Mouse (Mus musculus) bone marrow macrophage, adult 2 months (primary cell): ENCODE results near the gene Pitpnm3. TPM values are rescaled to one million over a fixed set of nuclear protein-coding genes. Genes with fewer than 3 reads are reported as not detected.

Experiments
- H3K27ac ChIP-seq: 2 replicates; pipeline ENCODE4 v1.5.1; 2012; ENCODE audit warnings: low read depth, low read length; ENCODE audit not compliant: insufficient read depth
- H3K4me1 ChIP-seq: 2 replicates; pipeline ENCODE4 v1.6.1; 2012; ENCODE audit warnings: low read length; ENCODE audit not compliant: control insufficient read depth, insufficient read depth
- H3K4me3 ChIP-seq: 2 replicates; pipeline ENCODE4 v1.5.1; 2012; ENCODE audit warnings: mild to moderate bottlenecking, low read length, moderate library complexity; ENCODE audit not compliant: insufficient read depth
- CTCF ChIP-seq: IDR thresholded peaks from 2 replicates; pipeline ENCODE4 v1.5.1; 2012; ENCODE audit warnings: low read depth, mild to moderate bottlenecking, low read length, moderate library complexity
- POLR2A ChIP-seq: IDR thresholded peaks from 2 replicates; pipeline ENCODE4 v1.6.1; 2012; ENCODE audit warnings: mild to moderate bottlenecking, low read depth, low read length, borderline replicate concordance
- polyA plus RNA-seq: library from polyadenylated mRNA; stranded (reverse); fragments of >200 nt; gene quantifications from 2 replicates; pipeline ENCODE4 v1.2.4, GENCODE M21; 2012; ENCODE audit not compliant: missing spikeins, insufficient read depth, insufficient read length

The Pitpnm3 gene
- polyA plus RNA-seq, 1 experiment = not detected

GRCm38 (mm10) chr11:72142889-72143288 lies 7.3 kb upstream of the Pitpnm3 start:
- Histone ChIP-seq H3K27ac (no peak overlapping the region), H3K4me3 (no peak overlapping the region), H3K4me1 (no peaks in the 10 kb centered on the region)
- TF ChIP-seq CTCF = no peak

GRCm38 (mm10) chr11:72140198-72140597 lies 4.6 kb upstream of the Pitpnm3 start:
- Histone ChIP-seq H3K4me1 (no peaks in the 10 kb centered on the region), H3K27ac (no peak overlapping the region), H3K4me3 (no peak overlapping the region)
- TF ChIP-seq POLR2A (no peak), CTCF (no peak)

DNA sequence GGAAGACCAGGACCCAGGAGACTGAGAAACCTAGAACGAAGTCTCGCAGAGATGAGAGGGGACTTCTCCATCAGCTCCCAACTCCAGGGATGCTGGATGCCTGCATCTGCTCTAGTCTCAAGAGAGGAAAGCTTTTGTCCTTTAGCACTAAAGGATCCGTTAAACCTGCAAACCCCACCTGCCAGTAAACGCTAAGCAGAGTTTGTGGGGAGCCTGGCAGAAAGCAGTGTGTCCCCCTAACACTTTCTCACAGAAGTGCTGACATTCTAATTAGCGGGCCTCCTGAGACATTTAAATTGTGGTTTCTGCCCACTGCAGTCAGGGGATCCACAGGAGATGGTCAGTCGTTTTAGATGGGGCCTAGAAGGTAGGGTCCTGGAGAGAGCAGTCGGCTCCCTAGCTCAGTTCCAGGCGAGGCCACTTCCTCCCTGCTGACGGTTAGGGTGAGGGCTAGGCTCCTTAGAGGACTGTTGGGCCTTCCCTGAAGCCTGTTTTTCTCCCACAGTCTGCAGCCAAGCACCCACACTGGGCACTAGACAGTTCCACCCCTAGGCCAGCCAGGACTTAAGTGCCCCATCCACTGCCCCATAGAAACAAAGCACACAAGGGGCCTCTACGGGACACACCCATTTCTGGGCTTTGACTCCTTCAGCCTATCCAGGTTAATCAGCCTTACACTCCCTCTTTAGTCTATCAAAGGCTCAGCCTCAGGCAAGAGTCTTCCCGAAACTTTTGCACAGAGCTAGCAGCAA lies 829 bp upstream of the Pitpnm3 start:
- TF ChIP-seq POLR2A (no peak), CTCF (no peak)
- no peak overlapping the region for H3K27ac ChIP-seq
- no peaks in the 10 kb centered on the region for H3K4me1 ChIP-seq
- H3K4me3 ChIP-seq = no peak overlapping the region

GRCm38 (mm10) chr11:72134536-72135382 lies 819 bp downstream of the Pitpnm3 start:
- Histone ChIP-seq H3K27ac (no peak overlapping the region), H3K4me3 (no peak overlapping the region), H3K4me1 (no peaks in the 10 kb centered on the region)
- TF ChIP-seq POLR2A (no peak), CTCF (no peak)

DNA sequence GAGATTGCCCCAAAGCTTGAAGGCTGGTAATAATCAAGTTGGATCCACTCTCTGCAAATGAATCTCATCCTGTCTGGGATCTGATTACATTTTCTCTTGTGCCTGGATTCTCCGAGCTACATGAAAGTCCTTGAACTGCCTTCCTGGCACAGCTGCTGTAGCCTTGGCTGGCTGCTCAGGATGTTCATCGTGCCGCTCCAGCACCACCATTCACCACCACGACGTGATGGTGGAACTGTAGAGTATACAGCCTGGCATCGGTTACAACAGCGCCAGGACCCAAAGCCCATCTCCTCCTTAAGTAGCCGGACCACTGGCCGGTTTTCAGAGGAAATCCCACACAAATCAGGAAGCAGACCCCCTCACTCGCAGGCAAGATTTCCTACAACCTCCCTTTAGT lies 2.5 kb downstream of the Pitpnm3 start:
- no peaks in the 10 kb centered on the region for H3K4me1 ChIP-seq
- TF ChIP-seq POLR2A = no peak
- no peak for TF ChIP-seq CTCF
- no peak overlapping the region for H3K4me3 ChIP-seq
- H3K27ac ChIP-seq = no peak overlapping the region

DNA sequence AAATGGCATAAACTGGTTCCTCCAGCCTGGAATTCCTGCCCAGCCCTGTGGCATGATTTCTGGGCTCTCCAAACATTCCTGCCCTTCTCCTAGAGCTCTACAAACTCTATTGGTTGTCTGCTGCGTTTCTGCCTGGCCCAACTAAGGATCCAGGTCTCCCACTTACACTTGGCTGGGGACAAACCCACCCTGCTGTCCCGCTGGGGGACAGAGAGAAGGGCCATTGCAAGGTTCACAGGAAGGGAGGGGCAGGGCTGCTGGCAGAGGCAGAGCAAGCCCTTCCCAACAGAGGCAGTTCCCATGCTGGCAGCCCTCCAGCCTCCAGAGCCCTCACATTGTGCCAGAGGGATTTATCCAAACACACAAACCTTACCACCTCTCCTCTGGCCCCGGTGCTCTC lies 3.3 kb downstream of the Pitpnm3 start:
- no peaks in the 10 kb centered on the region for H3K4me1 ChIP-seq
- no peak overlapping the region for H3K4me3 ChIP-seq
- no peak for TF ChIP-seq POLR2A
- TF ChIP-seq CTCF = no peak
- no peak overlapping the region for H3K27ac ChIP-seq

- Histone ChIP-seq H3K27ac (no peak overlapping the region), H3K4me3 (no peak overlapping the region), H3K4me1 (no peaks in the 10 kb centered on the region)
- TF ChIP-seq POLR2A (no peak), CTCF (no peak)
These were observed 3.9 kb downstream of the Pitpnm3 start for GRCm38 (mm10) chr11:72131697-72132096.

DNA sequence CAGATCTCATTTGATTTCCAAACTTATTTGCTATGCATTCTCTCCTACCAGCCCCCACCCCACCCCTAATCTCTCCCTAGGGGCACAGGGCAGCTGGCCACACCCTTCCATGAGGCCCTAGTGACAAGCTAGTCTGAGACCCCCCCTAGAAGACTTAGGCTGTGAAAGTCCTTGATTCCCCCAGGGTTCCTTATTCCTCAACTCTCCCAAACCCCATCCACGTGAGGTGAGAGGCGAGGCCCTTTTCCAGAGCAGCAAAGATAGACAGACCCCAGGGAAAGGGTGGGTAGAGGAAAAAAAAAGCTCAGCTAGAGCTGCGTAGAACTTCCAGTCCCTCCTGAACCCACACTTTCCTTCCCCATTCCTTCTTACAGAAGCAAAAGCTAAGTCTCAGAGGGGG lies 4.7 kb downstream of the Pitpnm3 start:
- H3K4me1 ChIP-seq = no peaks in the 10 kb centered on the region
- H3K27ac ChIP-seq = no peak overlapping the region
- TF ChIP-seq CTCF (no peak), POLR2A (no peak)
- no peak overlapping the region for H3K4me3 ChIP-seq

DNA sequence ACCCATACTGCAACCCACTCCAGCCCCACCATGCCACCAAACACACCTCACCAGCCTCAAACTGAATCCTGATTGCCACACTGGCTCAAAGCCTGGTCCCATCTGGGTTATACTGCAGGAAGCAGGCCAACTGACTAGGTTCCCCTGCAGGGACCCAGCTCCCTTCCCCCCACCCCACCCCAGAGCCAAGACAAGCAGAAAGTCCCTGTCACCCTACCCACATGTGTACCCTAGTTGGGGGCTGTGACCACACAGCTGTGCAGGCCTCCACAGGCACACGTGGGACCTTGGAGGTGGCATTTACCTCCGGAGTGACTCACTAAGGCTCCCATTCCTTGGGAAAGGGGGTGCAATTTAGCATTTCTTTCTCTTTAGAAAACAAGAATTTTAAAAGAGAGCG lies 5.1 kb downstream of the Pitpnm3 start:
- no peak for TF ChIP-seq POLR2A
- TF ChIP-seq CTCF = no peak
- H3K4me3 ChIP-seq = no peak overlapping the region
- H3K4me1 ChIP-seq = no peaks in the 10 kb centered on the region
- H3K27ac ChIP-seq = no peak overlapping the region

DNA sequence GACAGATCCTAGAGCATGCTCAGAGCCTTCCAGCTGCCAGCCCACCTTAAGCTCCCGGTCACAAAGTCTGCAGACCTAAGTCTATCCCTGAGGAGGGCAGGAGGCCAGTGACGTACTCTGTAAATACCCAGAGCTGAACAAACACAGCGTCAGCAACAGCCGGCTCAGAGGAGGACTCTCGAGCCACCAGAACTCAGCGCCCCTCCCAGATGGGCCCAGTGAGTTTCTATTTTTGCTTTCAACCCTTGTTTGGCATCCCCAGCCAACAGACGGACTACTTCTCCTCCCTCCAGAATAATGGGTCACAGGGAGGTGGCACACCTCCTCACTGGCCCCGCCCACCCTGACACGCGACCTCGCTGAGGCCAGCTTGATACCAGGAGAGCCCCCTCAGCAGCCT lies 5.6 kb downstream of the Pitpnm3 start:
- no peak overlapping the region for H3K4me3 ChIP-seq
- TF ChIP-seq CTCF (no peak), POLR2A (no peak)
- no peaks in the 10 kb centered on the region for H3K4me1 ChIP-seq
- no peak overlapping the region for H3K27ac ChIP-seq
